Mouse (Mus musculus): Measurements from ENCODE around the gene Ptrh1. TPM values are rescaled to one million over a fixed set of nuclear protein-coding genes. Genes with fewer than 3 reads are reported as not detected.

Ptrh1 gene
- polyA plus RNA-seq, 1 experiment from 2014 or later: 3.4 TPM

DNA sequence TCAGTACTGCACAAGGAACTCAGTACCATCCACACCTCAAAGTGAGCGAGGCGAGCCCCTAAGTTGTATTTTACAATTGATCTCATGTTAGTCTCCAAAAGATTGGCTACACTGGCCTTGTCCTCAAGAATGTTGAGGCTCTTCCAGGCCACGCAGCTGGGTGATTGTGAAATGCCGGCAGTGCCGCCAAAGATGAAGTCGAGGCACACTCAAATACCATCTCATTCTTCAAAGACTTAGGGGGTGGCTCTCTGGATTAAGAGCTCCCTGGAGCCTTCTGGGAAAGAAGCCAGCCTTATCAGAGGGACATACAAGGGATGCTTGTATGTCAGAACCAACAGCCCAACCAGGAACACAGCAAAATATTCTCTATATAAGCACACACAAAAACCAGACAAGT, 15.7 kb downstream of the Ptrh1 start:
- ATAC-seq (ENCODE audit: insufficient read depth, low FRiP score, low TSS enrichment) (no peak), DNase-seq (ENCODE audit: low spot score) (no peak)
- no peak overlapping the region for H3K9ac ChIP-seq (ENCODE audit: low read length)
- H3K4me1 ChIP-seq (ENCODE audit: control insufficient read depth, insufficient read depth, low read length): no peaks in the 10 kb centered on the region
- H3K27me3 ChIP-seq (ENCODE audit: control insufficient read depth, insufficient read depth, low read length): no peaks in the 10 kb centered on the region
- no peak overlapping the region for H3K4me3 ChIP-seq (ENCODE audit: low read depth, low read length)
- H3K4me2 ChIP-seq (ENCODE audit: low read depth): no peak overlapping the region
- H3K36me3 ChIP-seq (ENCODE audit: control insufficient read depth, insufficient read depth, low read length): no peaks in the 10 kb centered on the region
- 87% methylated on average over 6 of the region's 6 CpGs for WGBS
- no peaks in the 10 kb centered on the region for H3K9me3 ChIP-seq (ENCODE audit: control insufficient read depth, low read length)
- no peak overlapping the region for H3K27ac ChIP-seq (ENCODE audit: low read depth, low read length)

DNA sequence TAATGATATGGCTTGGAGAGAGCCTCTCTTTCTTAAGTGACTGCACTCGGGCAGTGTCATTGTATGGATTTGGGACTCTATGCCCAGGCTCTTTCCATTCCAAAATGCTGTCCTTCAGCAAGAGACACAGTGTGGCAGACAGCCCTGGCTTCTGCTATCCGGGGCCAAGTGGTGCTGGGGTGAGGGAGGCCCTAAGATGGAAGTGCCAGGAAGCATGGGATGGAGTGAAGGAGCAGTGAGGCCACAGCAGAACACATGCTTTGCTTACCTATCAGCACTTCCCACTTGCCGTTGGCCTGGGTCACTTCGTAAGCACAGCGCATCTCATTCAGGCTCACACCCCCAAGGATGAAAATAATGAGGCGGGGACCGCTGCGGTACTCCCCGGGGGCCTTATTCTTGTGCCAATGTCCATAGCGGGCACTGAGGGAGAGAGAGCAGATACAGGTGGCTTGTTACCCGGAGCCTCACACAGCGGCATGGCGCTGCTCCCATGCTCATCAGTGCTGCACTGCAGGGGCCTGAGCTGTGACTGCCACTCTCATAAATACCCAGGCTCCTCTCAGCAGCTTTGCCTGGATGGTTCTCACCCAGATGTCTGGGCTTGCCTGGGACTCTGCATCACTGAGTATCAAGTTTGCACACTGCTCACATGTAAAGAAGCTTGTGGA, 20.3 kb downstream of the Ptrh1 start:
- Histone ChIP-seq H3K4me3 (ENCODE audit: low read depth, low read length) (no peak overlapping the region), H3K27me3 (ENCODE audit: control insufficient read depth, insufficient read depth, low read length) (no peaks in the 10 kb centered on the region), H3K4me1 (ENCODE audit: control insufficient read depth, insufficient read depth, low read length) (no peaks in the 10 kb centered on the region), H3K27ac (ENCODE audit: low read depth, low read length) (no peak overlapping the region), H3K36me3 (ENCODE audit: control insufficient read depth, insufficient read depth, low read length) (peaks cover 8% of the 10 kb centered on the region), H3K9ac (ENCODE audit: low read length) (no peak overlapping the region), H3K4me2 (ENCODE audit: low read depth) (no peak overlapping the region), H3K9me3 (ENCODE audit: control insufficient read depth, low read length) (no peaks in the 10 kb centered on the region)
- 88% methylated on average over 13 of the region's 13 CpGs for WGBS
- ATAC-seq (ENCODE audit: insufficient read depth, low FRiP score, low TSS enrichment) (no peak), DNase-seq (ENCODE audit: low spot score) (no peak)

DNA sequence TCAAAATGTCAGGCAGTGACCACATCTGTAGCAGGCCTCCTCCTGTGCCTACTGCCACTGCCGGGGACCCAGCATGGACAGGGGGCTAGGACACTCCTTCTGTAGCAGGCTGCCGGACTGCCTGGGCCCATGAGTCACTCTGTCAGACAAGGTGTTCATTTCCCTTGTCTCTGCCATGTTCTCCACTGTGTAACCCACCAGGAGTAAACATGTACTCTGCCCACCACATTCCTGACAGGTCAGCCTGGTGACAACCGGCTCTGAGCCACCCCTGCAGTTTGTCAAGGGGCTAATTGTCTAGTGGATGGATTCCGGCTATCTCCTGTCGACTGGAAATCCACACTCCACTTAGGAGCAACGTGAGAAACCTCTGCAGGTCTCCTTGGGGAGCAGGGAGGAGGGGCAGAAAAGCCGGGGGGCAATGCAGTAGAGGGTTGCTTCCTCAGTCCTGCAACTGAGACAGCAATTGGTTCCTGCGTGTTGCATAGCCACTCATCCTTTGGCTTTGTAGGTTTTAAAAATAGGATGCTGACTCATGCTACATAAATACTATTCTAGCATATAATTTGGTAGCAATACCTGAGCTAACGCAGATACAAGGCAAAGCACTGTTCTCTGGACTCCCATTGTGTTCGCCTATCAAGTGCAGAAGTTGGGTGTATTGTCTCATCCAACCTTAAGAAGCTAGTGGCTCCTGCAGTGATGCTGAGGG, 22.8 kb downstream of the Ptrh1 start:
- DNase-seq (ENCODE audit: low spot score): no peak
- H3K9me3 ChIP-seq (ENCODE audit: control insufficient read depth, low read length): no peaks in the 10 kb centered on the region
- 69% methylated on average over 10 of the region's 10 CpGs for WGBS
- no peak overlapping the region for H3K9ac ChIP-seq (ENCODE audit: low read length)
- no peaks in the 10 kb centered on the region for H3K4me1 ChIP-seq (ENCODE audit: control insufficient read depth, insufficient read depth, low read length)
- H3K36me3 ChIP-seq (ENCODE audit: control insufficient read depth, insufficient read depth, low read length): peaks cover 8% of the 10 kb centered on the region
- H3K27me3 ChIP-seq (ENCODE audit: control insufficient read depth, insufficient read depth, low read length): no peaks in the 10 kb centered on the region
- H3K27ac ChIP-seq (ENCODE audit: low read depth, low read length): no peak overlapping the region
- ATAC-seq (ENCODE audit: insufficient read depth, low FRiP score, low TSS enrichment): no peak
- no peak overlapping the region for H3K4me2 ChIP-seq (ENCODE audit: low read depth)
- no peak overlapping the region for H3K4me3 ChIP-seq (ENCODE audit: low read depth, low read length)

DNA sequence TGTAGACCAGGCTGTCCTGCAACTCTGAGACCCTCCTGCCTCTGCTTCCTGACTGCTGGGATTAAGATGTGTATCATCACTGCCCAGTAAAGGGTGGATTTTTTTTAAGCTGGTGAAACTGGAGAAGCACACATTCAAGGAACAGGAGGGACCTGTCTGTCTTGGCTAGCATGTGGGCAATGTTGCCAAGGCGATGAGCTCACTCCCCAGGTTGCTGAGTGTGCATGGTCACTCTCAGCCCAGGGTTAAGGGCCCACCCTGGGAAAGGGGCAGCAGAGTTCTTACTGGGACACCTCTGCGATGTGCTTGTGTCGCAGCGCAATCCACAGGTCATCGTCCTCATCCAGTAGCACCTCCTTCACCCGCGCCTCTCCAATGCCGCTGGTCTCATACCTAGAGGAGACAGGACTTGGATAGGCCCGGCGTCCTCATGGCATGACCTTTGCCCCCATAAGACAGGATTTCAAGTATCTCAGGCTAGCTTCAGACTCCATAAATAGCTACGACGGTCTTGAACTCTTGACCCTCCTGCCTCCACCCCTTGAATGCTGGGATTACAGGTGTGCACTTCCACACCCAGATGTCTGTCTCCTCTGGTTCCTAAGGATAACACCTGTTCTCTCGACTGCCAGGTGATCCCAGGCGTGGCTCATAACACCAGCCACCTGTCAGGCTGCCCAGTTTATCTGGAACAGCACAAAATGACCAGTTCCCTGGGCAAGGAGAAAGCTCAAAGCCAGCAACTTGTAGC, 33.4 kb downstream of the Ptrh1 start:
- Histone ChIP-seq H3K9ac (ENCODE audit: low read length) (no peak overlapping the region), H3K4me1 (ENCODE audit: control insufficient read depth, insufficient read depth, low read length) (no peaks in the 10 kb centered on the region), H3K4me3 (ENCODE audit: low read depth, low read length) (no peak overlapping the region), H3K9me3 (ENCODE audit: control insufficient read depth, low read length) (no peaks in the 10 kb centered on the region), H3K4me2 (ENCODE audit: low read depth) (no peak overlapping the region), H3K27me3 (ENCODE audit: control insufficient read depth, insufficient read depth, low read length) (no peaks in the 10 kb centered on the region), H3K36me3 (ENCODE audit: control insufficient read depth, insufficient read depth, low read length) (peaks cover 7% of the 10 kb centered on the region), H3K27ac (ENCODE audit: low read depth, low read length) (no peak overlapping the region)
- ATAC-seq (ENCODE audit: insufficient read depth, low FRiP score, low TSS enrichment) (no peak), DNase-seq (ENCODE audit: low spot score) (no peak)
- 95% methylated on average over 14 of the region's 14 CpGs for WGBS

- no peak overlapping the region for H3K27ac ChIP-seq (ENCODE audit: low read depth, low read length)
- H3K36me3 ChIP-seq (ENCODE audit: control insufficient read depth, insufficient read depth, low read length): peaks cover 10% of the 10 kb centered on the region
- WGBS: 84% methylated on average over 8 of the region's 8 CpGs
- DNase-seq (ENCODE audit: low spot score) (no peak), ATAC-seq (ENCODE audit: insufficient read depth, low FRiP score, low TSS enrichment) (no peak)
- no peaks in the 10 kb centered on the region for H3K27me3 ChIP-seq (ENCODE audit: control insufficient read depth, insufficient read depth, low read length)
- no peak overlapping the region for H3K4me3 ChIP-seq (ENCODE audit: low read depth, low read length)
- H3K9me3 ChIP-seq (ENCODE audit: control insufficient read depth, low read length): no peaks in the 10 kb centered on the region
- no peaks in the 10 kb centered on the region for H3K4me1 ChIP-seq (ENCODE audit: control insufficient read depth, insufficient read depth, low read length)
- no peak overlapping the region for H3K4me2 ChIP-seq (ENCODE audit: low read depth)
- H3K9ac ChIP-seq (ENCODE audit: low read length): no peak overlapping the region
Measured at GRCm38 (mm10) chr2:32811959-32812358, 36.4 kb downstream of the Ptrh1 start.

DNA sequence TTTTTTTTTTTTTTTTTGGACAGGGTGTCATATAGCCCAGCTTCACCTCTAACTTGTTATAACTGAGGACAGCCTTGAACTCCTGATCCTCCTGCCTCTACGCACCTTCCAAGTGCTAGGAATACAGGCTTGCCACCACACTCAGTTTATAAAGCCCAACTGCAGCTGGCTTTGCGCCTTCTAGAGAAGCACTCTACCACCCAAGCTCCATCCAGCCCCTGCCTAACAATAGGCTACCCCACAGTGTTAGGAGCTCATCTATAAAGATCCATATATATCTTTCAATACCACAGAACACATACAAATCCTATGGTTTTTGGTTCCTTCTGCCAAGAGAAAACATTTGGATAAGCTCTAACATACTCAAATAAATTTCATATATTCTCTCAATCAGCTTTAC, 40.9 kb downstream of the Ptrh1 start:
- Histone ChIP-seq H3K9ac (ENCODE audit: low read length) (no peak overlapping the region), H3K27me3 (ENCODE audit: control insufficient read depth, insufficient read depth, low read length) (no peaks in the 10 kb centered on the region), H3K36me3 (ENCODE audit: control insufficient read depth, insufficient read depth, low read length) (peaks cover 7% of the 10 kb centered on the region), H3K27ac (ENCODE audit: low read depth, low read length) (no peak overlapping the region), H3K4me3 (ENCODE audit: low read depth, low read length) (no peak overlapping the region), H3K4me1 (ENCODE audit: control insufficient read depth, insufficient read depth, low read length) (0 out of 2 replicates have a peak, but pooled peaks cover 3% of the 10 kb centered on the region), H3K9me3 (ENCODE audit: control insufficient read depth, low read length) (no peaks in the 10 kb centered on the region), H3K4me2 (ENCODE audit: low read depth) (no peak overlapping the region)
- WGBS: 88% methylated on average over 2 of the region's 2 CpGs
- ATAC-seq (ENCODE audit: insufficient read depth, low FRiP score, low TSS enrichment): no peak
- DNase-seq (ENCODE audit: low spot score): no peak

DNA sequence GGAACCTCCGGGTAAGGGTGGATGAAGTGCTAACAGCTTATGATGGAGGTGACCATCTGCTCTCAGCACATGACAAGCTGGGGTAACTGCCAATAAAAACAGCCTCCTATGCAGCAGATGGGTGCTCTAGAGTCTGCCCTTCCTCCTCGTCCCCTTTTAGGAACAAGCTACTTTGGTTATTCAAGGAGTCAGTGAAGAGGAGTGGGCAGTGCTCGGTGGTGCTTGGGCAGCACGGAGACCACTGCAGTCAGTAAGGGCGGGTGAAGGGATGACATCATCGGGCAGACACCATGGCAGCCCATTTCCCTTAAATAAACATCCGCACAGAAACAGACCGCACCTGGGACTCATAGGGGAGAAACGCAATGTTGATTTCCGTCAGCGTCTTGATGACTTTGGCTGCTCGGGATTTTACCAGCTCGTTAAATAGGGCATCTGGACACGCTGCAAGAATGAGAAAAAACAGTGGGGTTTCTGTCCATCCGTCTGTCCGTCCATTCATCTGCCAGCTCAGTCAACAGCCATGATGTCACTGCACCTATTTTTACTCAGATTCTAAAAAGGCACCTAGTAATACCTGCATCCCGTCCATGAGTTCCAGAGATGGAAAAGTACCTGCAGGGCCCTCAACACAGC, 41.5 kb downstream of the Ptrh1 start:
- Histone ChIP-seq H3K4me2 (ENCODE audit: low read depth) (no peak overlapping the region), H3K4me3 (ENCODE audit: low read depth, low read length) (no peak overlapping the region), H3K4me1 (ENCODE audit: control insufficient read depth, insufficient read depth, low read length) (0 out of 2 replicates have a peak, but pooled peaks cover 3% of the 10 kb centered on the region), H3K36me3 (ENCODE audit: control insufficient read depth, insufficient read depth, low read length) (peaks cover 5% of the 10 kb centered on the region), H3K27ac (ENCODE audit: low read depth, low read length) (peak overlapping the region; percentile 27; the same call in 1 of the 2 replicates), H3K9me3 (ENCODE audit: control insufficient read depth, low read length) (no peaks in the 10 kb centered on the region), H3K27me3 (ENCODE audit: control insufficient read depth, insufficient read depth, low read length) (no peaks in the 10 kb centered on the region), H3K9ac (ENCODE audit: low read length) (no peak overlapping the region)
- no peak for DNase-seq (ENCODE audit: low spot score)
- ATAC-seq (ENCODE audit: insufficient read depth, low FRiP score, low TSS enrichment): no peak
- 70% methylated on average over 17 of the region's 17 CpGs for WGBS

DNA sequence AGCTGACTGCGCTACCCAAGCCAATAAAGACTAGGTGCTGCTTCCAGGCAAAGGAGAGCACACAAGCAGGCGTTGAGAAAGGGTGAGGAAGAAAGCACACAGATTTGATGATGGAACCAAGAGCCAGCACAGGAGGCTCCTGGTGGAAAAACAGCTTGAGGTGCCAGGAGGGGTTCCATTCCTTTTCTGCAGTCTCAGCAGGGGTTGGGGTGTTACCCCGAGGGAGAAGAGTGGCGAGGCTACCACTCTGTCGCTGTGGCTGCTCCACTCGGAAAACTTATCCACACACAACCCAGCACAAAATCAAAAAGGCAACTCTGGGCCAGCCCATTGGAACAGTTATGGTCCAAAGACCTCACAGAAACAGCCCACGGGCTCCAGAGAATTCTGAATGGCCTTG, 42.0 kb downstream of the Ptrh1 start:
- DNase-seq (ENCODE audit: low spot score) (no peak), ATAC-seq (ENCODE audit: insufficient read depth, low FRiP score, low TSS enrichment) (no peak)
- H3K36me3 ChIP-seq (ENCODE audit: control insufficient read depth, insufficient read depth, low read length): peaks cover 5% of the 10 kb centered on the region
- no peak overlapping the region for H3K4me3 ChIP-seq (ENCODE audit: low read depth, low read length)
- H3K27ac ChIP-seq (ENCODE audit: low read depth, low read length): peak overlapping the region; percentile 27; the same call in 1 of the 2 replicates
- no peaks in the 10 kb centered on the region for H3K27me3 ChIP-seq (ENCODE audit: control insufficient read depth, insufficient read depth, low read length)
- no peak overlapping the region for H3K9ac ChIP-seq (ENCODE audit: low read length)
- H3K9me3 ChIP-seq (ENCODE audit: control insufficient read depth, low read length): no peaks in the 10 kb centered on the region
- H3K4me2 ChIP-seq (ENCODE audit: low read depth): no peak overlapping the region
- H3K4me1 ChIP-seq (ENCODE audit: control insufficient read depth, insufficient read depth, low read length): peaks cover 5% of the 10 kb centered on the region; the same call in 1 of the 2 replicates
- 68% methylated on average over 7 of the region's 7 CpGs for WGBS

All from neural tube, embryonic 11.5 days (tissue).